Mouse (Mus musculus) ovary, adult 18-20 months (tissue): ENCODE measurements around the gene Pex11b.
A peak's percentile ranks its signal among the peaks of the same experiment; 100 is the strongest.
"Not testable (repeated sequence)": the region's sequence is repeated elsewhere in the genome, so short reads cannot be mapped to it uniquely, and the experiment has no call there.

Source experiments
- DNase-seq: peaks from one replicate; pipeline ENCODE4 v3.0.0; 2022; ENCODE audit warnings: low spot score, mixed read lengths

Pex11b gene

GRCm38 (mm10) chr3:96675171-96675570 lies 40.0 kb downstream of the Pex11b start:
- DNase-seq = no peak

- DNase-seq = no peak
Observed at GRCm38 (mm10) chr3:96675690-96676089, 40.5 kb downstream of the Pex11b start.

GRCm38 (mm10) chr3:96678456-96678855 lies 43.3 kb downstream of the Pex11b start:
- DNase-seq = no peak

- DNase-seq = no peak
Observed at GRCm38 (mm10) chr3:96679159-96679674, 44.0 kb downstream of the Pex11b start.

- no peak for DNase-seq
Observed at GRCm38 (mm10) chr3:96680269-96680956, 45.2 kb downstream of the Pex11b start.

- no peak for DNase-seq
Observed at GRCm38 (mm10) chr3:96683496-96683895, 48.3 kb downstream of the Pex11b start.

GRCm38 (mm10) chr3:96684151-96684821 lies 49.1 kb downstream of the Pex11b start:
- DNase-seq = peak; percentile 83

GRCm38 (mm10) chr3:96684822-96685156 lies 49.6 kb downstream of the Pex11b start:
- DNase-seq = no peak

GRCm38 (mm10) chr3:96686057-96686456 lies 50.9 kb downstream of the Pex11b start:
- DNase-seq = not testable (repeated sequence)

- no peak for DNase-seq
Observed at GRCm38 (mm10) chr3:96688854-96689253, 53.7 kb downstream of the Pex11b start.

- DNase-seq = no peak
Observed at GRCm38 (mm10) chr3:96690298-96690697, 55.1 kb downstream of the Pex11b start.

GRCm38 (mm10) chr3:96692506-96692905 lies 57.3 kb downstream of the Pex11b start:
- DNase-seq = no peak

GRCm38 (mm10) chr3:96693579-96693978 lies 58.4 kb downstream of the Pex11b start:
- no peak for DNase-seq
